Mouse (Mus musculus) embryonic facial prominence, embryonic 12.5 days (tissue): ENCODE measurements around the gene Zfp316. TPM values are rescaled to one million over a fixed set of nuclear protein-coding genes. Genes with fewer than 3 reads are reported as not detected.
A peak's percentile ranks its signal among the peaks of the same experiment; 100 is the strongest.

Experiments
- ATAC-seq: fragments of 200-750 bp; cut with Nextera tagmentation; 2 replicates; pipeline ENCODE4 v1.8.0; 2017; ENCODE audit not compliant: insufficient number of reproducible peaks, insufficient read depth, low FRiP score, low TSS enrichment
- H3K27ac ChIP-seq: fragments of 300-500 bp; sonication (generic); 2 replicates; pipeline ENCODE4 v1.5.1; 2016; ENCODE audit warnings: mild to moderate bottlenecking
- H3K27me3 ChIP-seq: fragments of 300-500 bp; sonication (generic); 2 replicates; pipeline ENCODE4 v1.6.1; 2016; ENCODE audit warnings: mild to moderate bottlenecking, moderate library complexity
- H3K36me3 ChIP-seq: fragments of 300-500 bp; sonication (generic); 2 replicates; pipeline ENCODE4 v1.6.1; 2016; ENCODE audit warnings: mild to moderate bottlenecking
- H3K4me1 ChIP-seq: fragments of 300-500 bp; sonication (generic); 2 replicates; pipeline ENCODE4 v1.6.1; 2016
- H3K4me2 ChIP-seq: fragments of 300-500 bp; sonication (generic); replicated peaks from 2 replicates; pipeline ENCODE4 v1.6.1; 2016; ENCODE audit warnings: mild to moderate bottlenecking, moderate library complexity
- H3K4me3 ChIP-seq: fragments of 300-500 bp; sonication (generic); 2 replicates; pipeline ENCODE4 v1.5.1; 2016; ENCODE audit warnings: mild to moderate bottlenecking
- H3K9ac ChIP-seq: fragments of 300-500 bp; sonication (generic); 2 replicates; pipeline ENCODE4 v1.6.1; 2016; ENCODE audit warnings: mild to moderate bottlenecking, moderate library complexity
- H3K9me3 ChIP-seq: fragments of 300-500 bp; sonication (generic); 2 replicates; pipeline ENCODE4 v1.6.1; 2016; ENCODE audit warnings: mild to moderate bottlenecking, moderate library complexity
- WGBS: fragments of 180-500 bp; shearing (Covaris S2); methylation state at CpG from one replicate; pipeline ENCODE4 v1.1.7; 2016; 5-methylcytosine and 5-hydroxymethylcytosine counted together
- polyA plus RNA-seq: library from polyadenylated mRNA; unstranded; fragments of >200 nt; fragmentation: Nextera tagmentation; extraction: Ambion mirVana; gene quantifications from 2 replicates; pipeline ENCODE4 v1.2.1, GENCODE M21; 2016

Zfp316 gene
- 9.7 and 10.1 TPM in 2 replicates for polyA plus RNA-seq

DNA sequence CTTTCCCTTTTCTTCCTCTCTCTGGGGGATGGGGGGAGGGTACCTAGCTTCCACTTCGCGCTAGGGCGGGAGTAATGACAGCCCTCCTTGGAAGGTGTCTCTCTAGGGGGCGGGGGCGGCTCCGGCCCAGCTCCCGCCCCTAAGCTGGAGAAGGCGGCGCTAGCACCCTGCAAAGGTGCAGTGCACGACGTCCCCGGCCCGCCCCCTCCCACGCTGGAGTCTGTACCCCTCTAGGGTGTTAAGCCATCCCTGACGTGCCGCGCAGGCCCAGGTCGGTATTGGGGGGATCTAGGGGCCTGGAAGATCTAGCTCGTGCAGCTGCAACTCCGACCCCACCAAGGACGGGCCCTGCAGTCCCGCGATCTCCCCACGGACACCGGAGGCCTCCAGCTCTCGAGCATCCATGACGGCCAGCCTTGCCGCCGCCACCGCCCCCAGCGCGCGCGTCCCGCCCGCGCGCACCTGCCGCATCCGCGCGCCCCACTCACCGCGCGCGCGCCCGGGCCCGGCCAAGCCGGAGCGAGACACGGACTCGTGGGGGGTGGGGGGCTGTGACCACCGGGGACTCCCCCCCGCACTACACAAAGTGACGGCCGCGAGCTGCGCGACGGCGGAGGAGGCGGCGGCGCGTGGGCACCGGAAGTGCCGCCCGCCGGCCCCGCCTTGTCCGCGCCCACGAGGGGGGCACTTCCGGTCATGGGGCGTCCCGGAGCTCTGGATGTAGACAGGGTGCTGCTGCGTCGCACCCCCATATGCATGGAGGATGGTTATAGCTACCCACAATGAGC is at the start of gene Zfp316:
Gene Zfp316, minus strand, starts transcription at position 660 of the 788 bp plus-strand sequence.
- Histone ChIP-seq H3K4me1 (peaks cover 19% of the 10 kb centered on the region), H3K4me2 (peak within 1 kb of the TSS; percentile 92), H3K9ac (peak within 1 kb of the TSS; percentile 89), H3K27ac (peak within 1 kb of the TSS; percentile 65), H3K4me3 (peak within 1 kb of the TSS; percentile 92), H3K36me3 (peaks cover 3% of the 10 kb centered on the region), H3K9me3 (no peaks in the 10 kb centered on the region), H3K27me3 (no peaks in the 10 kb centered on the region)
- 1% methylated on average over 63 of the region's 79 CpGs for WGBS
- peak; percentile 77 for ATAC-seq

GRCm38 (mm10) chr5:143317288-143317610 is 47.4 kb upstream of the Zfp316 start:
- Histone ChIP-seq H3K4me3 (no peak overlapping the region), H3K4me2 (no peak overlapping the region), H3K9me3 (no peaks in the 10 kb centered on the region), H3K9ac (no peak overlapping the region), H3K27me3 (no peaks in the 10 kb centered on the region), H3K36me3 (peaks cover 67% of the 10 kb centered on the region), H3K4me1 (peaks cover 15% of the 10 kb centered on the region), H3K27ac (no peak overlapping the region)
- ATAC-seq, result no peak
- 88% methylated on average over 8 of the region's 8 CpGs for WGBS

DNA sequence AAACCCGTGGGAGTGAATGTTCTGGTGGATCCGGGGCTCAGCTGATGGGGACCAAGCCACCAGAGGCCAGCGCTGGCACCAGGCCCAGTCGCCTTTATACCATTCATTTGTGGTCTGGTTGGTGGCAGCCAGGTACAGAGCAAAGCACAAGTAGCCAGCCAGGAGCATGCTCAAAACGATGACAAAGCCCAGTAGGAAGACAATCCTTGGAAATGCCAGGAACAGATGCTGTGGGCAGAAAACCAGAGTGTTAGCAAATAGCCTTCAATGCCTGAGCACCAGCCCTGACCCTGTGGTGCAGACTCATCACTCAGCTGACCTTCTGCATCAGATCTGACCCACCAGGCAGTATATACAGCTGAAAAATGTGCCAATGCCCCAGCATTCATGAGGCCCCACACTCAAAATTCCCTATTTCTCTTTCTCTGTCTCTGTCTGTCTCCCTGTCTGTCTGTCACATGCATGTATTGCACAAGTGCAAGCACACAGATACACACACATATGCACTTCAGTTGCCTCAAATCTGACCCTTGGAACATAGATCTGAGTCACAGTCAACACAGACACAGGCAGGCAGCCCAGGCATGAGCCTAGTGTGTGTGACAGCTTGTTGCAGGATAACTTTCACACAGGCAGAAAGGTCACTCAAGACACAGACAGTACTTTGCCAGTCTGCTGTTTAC is 46.9 kb upstream of the Zfp316 start:
- Histone ChIP-seq H3K4me1 (peaks cover 15% of the 10 kb centered on the region), H3K9me3 (no peaks in the 10 kb centered on the region), H3K27ac (no peak overlapping the region), H3K9ac (no peak overlapping the region), H3K4me2 (no peak overlapping the region), H3K4me3 (no peak overlapping the region), H3K27me3 (no peaks in the 10 kb centered on the region), H3K36me3 (peaks cover 67% of the 10 kb centered on the region)
- no peak for ATAC-seq
- 90% methylated on average over 5 of the region's 5 CpGs for WGBS

- Histone ChIP-seq H3K27ac (peak overlapping the region; percentile 90; the same call in 1 of the 2 replicates), H3K9ac (peak overlapping the region; percentile 85; the same call in 1 of the 2 replicates), H3K4me2 (peak overlapping the region; percentile 84), H3K27me3 (no peaks in the 10 kb centered on the region), H3K4me1 (peaks cover 15% of the 10 kb centered on the region), H3K4me3 (peak overlapping the region; percentile 85), H3K36me3 (peaks cover 67% of the 10 kb centered on the region), H3K9me3 (no peaks in the 10 kb centered on the region)
- 12% methylated on average over 8 of the region's 8 CpGs for WGBS
- ATAC-seq, result no peak
Observed at GRCm38 (mm10) chr5:143315514-143315888, 45.7 kb upstream of the Zfp316 start.

- H3K9me3 ChIP-seq, result no peaks in the 10 kb centered on the region
- peak within 1 kb of the TSS; percentile 84 for H3K4me2 ChIP-seq
- peak within 1 kb of the TSS; percentile 85 for H3K9ac ChIP-seq
- peak within 1 kb of the TSS; percentile 85 for H3K4me3 ChIP-seq
- WGBS, result under 1% methylated on average over 97 of the region's 101 CpGs
- H3K36me3 ChIP-seq, result peaks cover 67% of the 10 kb centered on the region
- H3K27ac ChIP-seq, result peak within 1 kb of the TSS; percentile 90
- H3K4me1 ChIP-seq, result peaks cover 15% of the 10 kb centered on the region
- peak; percentile 80 for ATAC-seq
- H3K27me3 ChIP-seq, result no peaks in the 10 kb centered on the region
Observed at GRCm38 (mm10) chr5:143314730-143315513, 45.1 kb upstream of the Zfp316 start, which contains the start of gene E130309D02Rik. Gene E130309D02Rik, minus strand, starts transcription at chr5:143315360.

DNA sequence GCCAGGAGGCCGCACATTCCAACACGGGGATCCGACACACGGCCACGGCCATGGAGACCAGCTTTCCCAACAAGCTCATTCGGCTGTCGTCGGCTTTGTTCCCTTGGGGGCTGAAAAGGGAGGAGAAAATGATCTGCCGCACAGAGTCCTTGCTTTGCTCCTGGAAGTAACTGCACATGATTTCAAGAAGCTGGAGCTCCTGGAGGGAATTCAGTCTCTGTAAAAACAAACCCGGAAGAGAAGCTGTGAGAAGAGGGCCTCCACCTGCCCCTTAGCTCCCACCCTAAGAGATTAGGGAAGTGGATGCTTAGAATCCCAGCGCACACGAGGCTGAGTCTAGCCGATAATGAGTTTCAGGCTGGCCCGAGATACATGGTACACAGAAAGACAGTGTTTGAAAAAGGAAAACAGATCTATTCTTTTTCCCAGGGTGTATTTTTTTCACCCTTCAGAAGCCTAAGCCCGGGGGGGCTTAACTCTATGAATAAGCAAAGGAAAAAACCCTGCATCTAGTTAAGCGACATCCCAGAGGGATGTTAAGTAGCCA is 44.4 kb upstream of the Zfp316 start:
- ATAC-seq, result no peak
- H3K36me3 ChIP-seq, result peaks cover 67% of the 10 kb centered on the region
- H3K4me2 ChIP-seq, result peak overlapping the region; percentile 84

DNA sequence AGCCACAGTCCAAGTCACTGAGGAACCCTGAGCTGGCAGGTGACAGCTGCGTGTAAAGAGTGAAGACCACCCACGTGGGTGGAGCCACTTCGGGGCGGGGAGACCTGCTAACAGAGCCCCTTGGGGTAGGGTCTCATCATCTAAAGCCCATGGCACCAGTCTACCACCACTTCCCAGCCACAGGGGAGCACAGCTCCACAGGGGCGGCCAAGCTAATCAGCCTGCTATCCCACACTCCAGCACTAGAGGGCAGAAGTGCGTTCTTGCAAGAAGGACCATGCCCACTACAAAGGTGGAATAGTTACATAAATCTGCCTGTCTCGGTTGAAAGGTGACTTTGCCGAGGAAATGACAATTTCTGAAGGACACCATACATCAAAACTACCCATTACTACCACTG is 42.1 kb upstream of the Zfp316 start:
- H3K27me3 ChIP-seq, result no peaks in the 10 kb centered on the region
- H3K9me3 ChIP-seq, result no peaks in the 10 kb centered on the region
- H3K27ac ChIP-seq, result no peak overlapping the region
- H3K36me3 ChIP-seq, result peaks cover 73% of the 10 kb centered on the region
- H3K9ac ChIP-seq, result no peak overlapping the region
- no peak for ATAC-seq
- H3K4me1 ChIP-seq, result peaks cover 15% of the 10 kb centered on the region
- H3K4me2 ChIP-seq, result no peak overlapping the region
- WGBS, result 69% methylated on average over 8 of the region's 8 CpGs
- no peak overlapping the region for H3K4me3 ChIP-seq

More for the DNA sequence above, 44.4 kb upstream of the Zfp316 start:
- Histone ChIP-seq H3K9ac (peak overlapping the region; percentile 85), H3K4me1 (peaks cover 15% of the 10 kb centered on the region), H3K27me3 (no peaks in the 10 kb centered on the region), H3K9me3 (no peaks in the 10 kb centered on the region), H3K4me3 (peak overlapping the region; percentile 85), H3K27ac (peak overlapping the region; percentile 90; the same call in 1 of the 2 replicates)
- 2% methylated on average over 16 of the region's 16 CpGs for WGBS

DNA sequence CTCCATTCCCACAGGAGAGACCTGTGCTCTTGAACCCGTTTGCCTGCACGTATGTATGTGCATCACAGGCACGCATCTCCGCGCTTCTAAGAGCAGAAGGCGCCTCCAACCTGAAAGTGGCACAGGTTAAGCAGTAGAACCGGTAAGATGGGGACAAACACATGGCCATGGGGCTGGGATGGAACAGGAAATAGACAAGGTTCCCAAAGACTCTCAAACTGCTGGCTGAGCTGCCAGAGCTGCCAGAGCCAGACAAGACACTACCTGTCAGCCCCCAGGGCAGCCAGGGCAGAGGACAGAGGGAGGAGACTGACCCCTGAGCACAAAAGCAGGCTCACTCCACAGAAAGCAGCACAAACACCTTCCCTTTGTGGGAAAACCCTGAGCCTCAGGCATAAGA is 40.1 kb upstream of the Zfp316 start:
- WGBS, result 87% methylated on average over 7 of the region's 7 CpGs
- H3K4me3 ChIP-seq, result no peak overlapping the region
- H3K27ac ChIP-seq, result no peak overlapping the region
- H3K27me3 ChIP-seq, result no peaks in the 10 kb centered on the region
- no peak for ATAC-seq
- H3K36me3 ChIP-seq, result peaks cover 83% of the 10 kb centered on the region
- H3K9me3 ChIP-seq, result no peaks in the 10 kb centered on the region
- no peak overlapping the region for H3K9ac ChIP-seq
- no peak overlapping the region for H3K4me2 ChIP-seq
- H3K4me1 ChIP-seq, result peaks cover 15% of the 10 kb centered on the region

DNA sequence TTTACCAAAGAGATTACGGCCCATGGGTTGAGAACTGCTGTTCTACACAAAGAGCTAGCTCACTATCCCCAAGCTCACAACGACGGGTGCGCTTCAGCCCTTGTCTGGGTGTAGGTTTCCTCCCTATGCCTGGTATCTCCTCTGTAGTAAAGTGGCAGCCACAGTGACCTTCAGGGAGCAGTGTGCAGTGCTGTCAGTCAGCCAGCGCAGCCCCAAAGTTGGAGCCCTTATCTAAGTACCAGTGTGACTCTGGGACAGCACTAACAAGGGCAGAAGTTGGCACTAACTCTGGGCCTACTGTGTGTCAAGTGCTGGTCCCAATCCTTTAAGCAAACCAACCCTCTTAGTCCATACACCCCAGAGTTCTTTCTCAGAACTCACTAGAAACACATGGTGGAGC is 39.0 kb upstream of the Zfp316 start:
- WGBS, result 93% methylated on average over 5 of the region's 5 CpGs
- Histone ChIP-seq H3K9ac (no peak overlapping the region), H3K4me2 (no peak overlapping the region), H3K36me3 (peaks cover 92% of the 10 kb centered on the region), H3K4me1 (peaks cover 10% of the 10 kb centered on the region), H3K4me3 (no peak overlapping the region), H3K27ac (no peak overlapping the region), H3K27me3 (no peaks in the 10 kb centered on the region), H3K9me3 (no peaks in the 10 kb centered on the region)
- no peak for ATAC-seq

DNA sequence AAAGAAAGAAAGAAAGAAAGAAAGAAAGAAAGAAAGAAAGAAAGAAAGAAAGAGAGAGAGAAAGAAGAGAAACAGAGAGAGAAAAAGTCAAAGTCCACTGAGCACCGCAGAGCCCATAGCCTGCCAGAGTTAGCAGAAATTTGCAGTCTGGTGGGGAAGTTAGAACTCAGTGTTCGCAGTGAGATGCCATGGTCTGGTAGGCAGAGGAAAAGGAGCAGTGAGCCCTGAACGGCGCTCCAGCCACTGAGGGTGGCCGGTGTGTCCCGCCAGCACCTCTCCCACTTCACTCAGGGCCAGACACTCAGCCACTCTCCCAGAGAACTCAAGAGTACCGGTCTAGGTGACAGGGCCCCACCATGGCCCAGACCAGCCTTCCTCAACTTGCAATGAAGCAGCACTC is 34.4 kb upstream of the Zfp316 start:
- H3K4me1 ChIP-seq, result no peaks in the 10 kb centered on the region
- 87% methylated on average over 7 of the region's 7 CpGs for WGBS
- no peak overlapping the region for H3K27ac ChIP-seq
- no peaks in the 10 kb centered on the region for H3K9me3 ChIP-seq
- no peak for ATAC-seq
- H3K27me3 ChIP-seq, result no peaks in the 10 kb centered on the region
- no peak overlapping the region for H3K9ac ChIP-seq
- peaks cover 98% of the 10 kb centered on the region for H3K36me3 ChIP-seq
- no peak overlapping the region for H3K4me3 ChIP-seq
- H3K4me2 ChIP-seq, result no peak overlapping the region

GRCm38 (mm10) chr5:143301296-143301695 is 31.5 kb upstream of the Zfp316 start:
- Histone ChIP-seq H3K4me1 (no peaks in the 10 kb centered on the region), H3K4me2 (no peak overlapping the region), H3K9ac (no peak overlapping the region), H3K27ac (no peak overlapping the region), H3K36me3 (peaks cover 74% of the 10 kb centered on the region), H3K4me3 (no peak overlapping the region), H3K9me3 (no peaks in the 10 kb centered on the region), H3K27me3 (no peaks in the 10 kb centered on the region)
- 83% methylated on average over 8 of the region's 8 CpGs for WGBS
- no peak for ATAC-seq
